Mouse (Mus musculus) kidney, adult 2 months (tissue): ENCODE measurements around the gene Nploc4.

Experiments used
- CTCF ChIP-seq: fragments of 200-500 bp; conservative IDR thresholded peaks from 2 replicates; pipeline ENCODE4 v1.5.1; 2011; ENCODE audit warnings: low read depth, mild to moderate bottlenecking, control low read depth, low read length, moderate library complexity, mixed read lengths; ENCODE audit not compliant: insufficient read depth, insufficient read length
- POLR2A ChIP-seq: fragments of 200-500 bp; IDR thresholded peaks from one replicate; pipeline ENCODE4 v1.6.1; 2011; ENCODE audit warnings: low read depth, low read length, control low read depth

GRCm38 (mm10) chr11:120484265-120484981 lies 46.9 kb upstream of the Nploc4 start, which contains the start of gene Mrpl12:
- TF ChIP-seq POLR2A (peak; percentile 81), CTCF (0 out of 2 replicates have a peak, but pooled peaks have one; percentile 3)
